Mouse (Mus musculus) heart, embryonic 15.5 days (tissue): ENCODE data around the gene Tmem184b. TPM values are rescaled to one million over a fixed set of nuclear protein-coding genes. Genes with fewer than 3 reads are reported as not detected.
A peak's percentile ranks its signal among the peaks of the same experiment; 100 is the strongest.

Experiments used
- ATAC-seq: fragments of 200-750 bp; cut with Nextera tagmentation; replicated peaks from 2 replicates; pipeline ENCODE4 v1.8.0; 2017; ENCODE audit warnings: low read depth, moderate TSS enrichment; ENCODE audit not compliant: insufficient number of reproducible peaks, insufficient read depth, low FRiP score
- H3K27ac ChIP-seq: fragments of 300-500 bp; sonication (generic); 2 replicates; pipeline ENCODE4 v1.5.1; 2015; ENCODE audit warnings: mild to moderate bottlenecking, inconsistent platforms
- H3K27me3 ChIP-seq: fragments of 300-500 bp; sonication (generic); 2 replicates; pipeline ENCODE4 v1.6.1; 2015; ENCODE audit warnings: inconsistent platforms
- H3K36me3 ChIP-seq: fragments of 300-500 bp; sonication (generic); 2 replicates; pipeline ENCODE4 v1.6.1; 2015; ENCODE audit warnings: mild to moderate bottlenecking, inconsistent platforms
- H3K4me1 ChIP-seq: fragments of 300-500 bp; sonication (generic); replicated peaks from 2 replicates; pipeline ENCODE4 v1.6.1; 2015; ENCODE audit warnings: inconsistent platforms
- H3K4me2 ChIP-seq: fragments of 300-500 bp; sonication (generic); 2 replicates; pipeline ENCODE4 v1.6.1; 2015; ENCODE audit warnings: inconsistent platforms, mild to moderate bottlenecking, moderate library complexity
- H3K4me3 ChIP-seq: fragments of 300-500 bp; sonication (generic); 2 replicates; pipeline ENCODE4 v1.5.1; 2015; ENCODE audit warnings: mild to moderate bottlenecking, inconsistent platforms
- H3K9ac ChIP-seq: fragments of 300-500 bp; sonication (generic); 2 replicates; pipeline ENCODE4 v1.6.1; 2015; ENCODE audit warnings: mild to moderate bottlenecking, inconsistent platforms
- H3K9me3 ChIP-seq: fragments of 300-500 bp; sonication (generic); replicated peaks from 2 replicates; pipeline ENCODE4 v1.6.1; 2016; ENCODE audit warnings: inconsistent platforms
- WGBS: fragments of 180-500 bp; shearing (Covaris S2); methylation state at CpG from one replicate; pipeline ENCODE4 v1.1.7; 2015; ENCODE audit warnings: mixed read lengths; 5-methylcytosine and 5-hydroxymethylcytosine counted together
- polyA plus RNA-seq: library from polyadenylated mRNA; unstranded; fragments of >200 nt; fragmentation: Nextera tagmentation; extraction: Ambion mirVana; gene quantifications from 2 replicates; pipeline ENCODE4 v1.2.1, GENCODE M21; 2015

Gene Tmem184b
- polyA plus RNA-seq, 1 experiment from 2014 or later: 58.3 TPM

- no peak for ATAC-seq
- WGBS: 71% methylated on average over 4 of the region's 4 CpGs
- H3K4me2 ChIP-seq: no peak overlapping the region
These were observed 70.0 kb downstream of the Tmem184b start for GRCm38 (mm10) chr15:79333409-79333808.

GRCm38 (mm10) chr15:79330521-79330920 lies 72.8 kb downstream of the Tmem184b start:
- WGBS: 50% methylated on average over 4 of the region's 4 CpGs
- Histone ChIP-seq H3K36me3 (no peaks in the 10 kb centered on the region), H3K27ac (peak overlapping the region; percentile 31; the same call in 1 of the 2 replicates), H3K9ac (no peak overlapping the region), H3K4me2 (no peak overlapping the region), H3K9me3 (no peaks in the 10 kb centered on the region), H3K4me1 (peaks cover 21% of the 10 kb centered on the region), H3K27me3 (no peaks in the 10 kb centered on the region), H3K4me3 (no peak overlapping the region)
- no peak for ATAC-seq

More at GRCm38 (mm10) chr15:79333409-79333808, 70.0 kb downstream of the Tmem184b start:
- no peak overlapping the region for H3K27ac ChIP-seq
- H3K9ac ChIP-seq: no peak overlapping the region
- H3K9me3 ChIP-seq: no peaks in the 10 kb centered on the region
- no peak overlapping the region for H3K4me3 ChIP-seq
- H3K4me1 ChIP-seq: no peaks in the 10 kb centered on the region
- no peaks in the 10 kb centered on the region for H3K36me3 ChIP-seq
- no peaks in the 10 kb centered on the region for H3K27me3 ChIP-seq

- no peak overlapping the region for H3K9ac ChIP-seq
- 85% methylated on average over 6 of the region's 6 CpGs for WGBS
- peaks cover 23% of the 10 kb centered on the region for H3K4me1 ChIP-seq
- no peak overlapping the region for H3K4me3 ChIP-seq
- no peaks in the 10 kb centered on the region for H3K36me3 ChIP-seq
- ATAC-seq: no peak
- no peaks in the 10 kb centered on the region for H3K9me3 ChIP-seq
- H3K4me2 ChIP-seq: no peak overlapping the region
- H3K27me3 ChIP-seq: no peaks in the 10 kb centered on the region
- 0 out of 2 replicates have a peak overlapping the region, but pooled peaks have one; percentile 31 for H3K27ac ChIP-seq
These were observed 73.4 kb downstream of the Tmem184b start for GRCm38 (mm10) chr15:79329979-79330363.

- 93% methylated on average over 6 of the region's 6 CpGs for WGBS
- no peak overlapping the region for H3K9ac ChIP-seq
- H3K4me1 ChIP-seq: peaks cover 28% of the 10 kb centered on the region
- no peak overlapping the region for H3K27ac ChIP-seq
- ATAC-seq: no peak
- no peak overlapping the region for H3K4me2 ChIP-seq
- no peak overlapping the region for H3K4me3 ChIP-seq
- H3K36me3 ChIP-seq: no peaks in the 10 kb centered on the region
- no peaks in the 10 kb centered on the region for H3K27me3 ChIP-seq
- H3K9me3 ChIP-seq: no peaks in the 10 kb centered on the region
These were observed 73.9 kb downstream of the Tmem184b start for GRCm38 (mm10) chr15:79329346-79329978.

GRCm38 (mm10) chr15:79328939-79329275 lies 74.5 kb downstream of the Tmem184b start:
- Histone ChIP-seq H3K4me3 (no peak overlapping the region), H3K36me3 (no peaks in the 10 kb centered on the region), H3K4me1 (peaks cover 33% of the 10 kb centered on the region), H3K9ac (no peak overlapping the region), H3K9me3 (no peaks in the 10 kb centered on the region), H3K27me3 (no peaks in the 10 kb centered on the region), H3K4me2 (0 out of 2 replicates have a peak overlapping the region, but pooled peaks have one; percentile 86), H3K27ac (no peak overlapping the region)
- ATAC-seq: no peak
- WGBS: 93% methylated on average over 4 of the region's 4 CpGs

- Histone ChIP-seq H3K4me1 (peaks cover 39% of the 10 kb centered on the region), H3K27me3 (no peaks in the 10 kb centered on the region), H3K9me3 (no peaks in the 10 kb centered on the region), H3K4me2 (peak within 1 kb of the TSS; percentile 86), H3K27ac (peak within 1 kb of the TSS; percentile 91), H3K9ac (peak within 1 kb of the TSS; percentile 72), H3K36me3 (no peaks in the 10 kb centered on the region), H3K4me3 (peak within 1 kb of the TSS; percentile 68)
- peak; percentile 94 for ATAC-seq
- WGBS: 3% methylated on average over 46 of the region's 46 CpGs
These were observed 75.1 kb downstream of the Tmem184b start, which contains the start of gene Pla2g6 for GRCm38 (mm10) chr15:79328058-79328938. Gene Pla2g6, minus strand, starts transcription at chr15:79328390.

- H3K4me1 ChIP-seq: peaks cover 48% of the 10 kb centered on the region
- peak overlapping the region; percentile 86 for H3K4me2 ChIP-seq
- peak overlapping the region; percentile 68 for H3K4me3 ChIP-seq
- peak overlapping the region; percentile 72 for H3K9ac ChIP-seq
- H3K36me3 ChIP-seq: no peaks in the 10 kb centered on the region
- peak overlapping the region; percentile 91 for H3K27ac ChIP-seq
- no peaks in the 10 kb centered on the region for H3K27me3 ChIP-seq
- WGBS: 16% methylated on average over 20 of the region's 20 CpGs
- ATAC-seq: peak; percentile 2
- no peaks in the 10 kb centered on the region for H3K9me3 ChIP-seq
These were observed 76.1 kb downstream of the Tmem184b start for GRCm38 (mm10) chr15:79326971-79327961.

- Histone ChIP-seq H3K27ac (peak overlapping the region; percentile 42; the same call in 1 of the 2 replicates), H3K4me3 (no peak overlapping the region), H3K27me3 (no peaks in the 10 kb centered on the region), H3K9ac (no peak overlapping the region), H3K36me3 (no peaks in the 10 kb centered on the region), H3K4me2 (peak overlapping the region; percentile 86), H3K9me3 (no peaks in the 10 kb centered on the region), H3K4me1 (peaks cover 56% of the 10 kb centered on the region)
- 53% methylated on average over 4 of the region's 4 CpGs for WGBS
- ATAC-seq: no peak
These were observed 77.1 kb downstream of the Tmem184b start for GRCm38 (mm10) chr15:79326264-79326663.

- no peaks in the 10 kb centered on the region for H3K9me3 ChIP-seq
- no peak for ATAC-seq
- H3K9ac ChIP-seq: no peak overlapping the region
- 0 out of 2 replicates have a peak overlapping the region, but pooled peaks have one; percentile 42 for H3K27ac ChIP-seq
- H3K27me3 ChIP-seq: no peaks in the 10 kb centered on the region
- peak overlapping the region; percentile 86; the same call in 1 of the 2 replicates for H3K4me2 ChIP-seq
- 77% methylated on average over 3 of the region's 3 CpGs for WGBS
- no peak overlapping the region for H3K4me3 ChIP-seq
- peaks cover 56% of the 10 kb centered on the region for H3K4me1 ChIP-seq
- H3K36me3 ChIP-seq: no peaks in the 10 kb centered on the region
These were observed 77.6 kb downstream of the Tmem184b start for GRCm38 (mm10) chr15:79325742-79326141.

GRCm38 (mm10) chr15:79324373-79324772 lies 79.0 kb downstream of the Tmem184b start:
- no peaks in the 10 kb centered on the region for H3K9me3 ChIP-seq
- H3K9ac ChIP-seq: no peak overlapping the region
- no peak overlapping the region for H3K4me3 ChIP-seq
- no peaks in the 10 kb centered on the region for H3K27me3 ChIP-seq
- H3K27ac ChIP-seq: peak overlapping the region; percentile 83
- no peak for ATAC-seq
- 91% methylated on average over 3 of the region's 3 CpGs for WGBS
- no peaks in the 10 kb centered on the region for H3K36me3 ChIP-seq
- no peak overlapping the region for H3K4me2 ChIP-seq
- H3K4me1 ChIP-seq: peaks cover 56% of the 10 kb centered on the region
